Mouse (Mus musculus) liver, embryonic 14.5 days (tissue): ENCODE measurements around the gene Hbp1.

Source experiments
- CTCF ChIP-seq: IDR thresholded peaks from 2 replicates; pipeline ENCODE4 v1.5.1; 2016; ENCODE audit warnings: antibody characterized with exemption, low read depth, control low read depth
- EP300 ChIP-seq: IDR thresholded peaks from 2 replicates; pipeline ENCODE4 v1.6.1; 2016; ENCODE audit warnings: antibody characterized with exemption, low read depth

DNA sequence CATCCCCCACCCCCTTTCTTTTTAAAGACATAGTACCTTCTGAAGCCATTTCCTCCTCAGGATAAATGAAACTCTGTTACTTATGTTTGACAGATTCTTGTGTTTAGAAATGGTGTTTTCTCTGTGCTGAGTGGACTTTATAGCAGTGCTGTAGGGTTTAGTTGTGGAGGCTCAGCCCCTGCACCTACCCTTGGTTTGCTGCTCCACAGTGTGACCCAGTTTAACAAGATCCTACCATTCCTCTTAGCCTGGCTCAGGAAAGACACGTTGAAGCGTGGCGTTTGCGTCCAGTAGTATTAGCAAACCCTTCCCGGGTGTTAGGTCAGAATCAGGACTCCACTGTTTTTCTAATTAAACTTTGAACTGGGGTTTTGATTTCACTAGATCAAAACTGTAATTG is 54.0 kb downstream of the Hbp1 start:
- TF ChIP-seq CTCF: no peak
- no peak for TF ChIP-seq EP300
